Mouse (Mus musculus) E14TG2a.4 (cell line): Measurements from ENCODE around the gene Sdk1.

Source experiments
- CTCF ChIP-seq: conservative IDR thresholded peaks from 2 replicates; pipeline ENCODE4 v1.5.1; 2014; ENCODE audit warnings: low read length
- NANOG ChIP-seq: IDR thresholded peaks from 2 replicates; pipeline ENCODE4 v1.6.1; 2014; ENCODE audit warnings: borderline replicate concordance, low read length, mixed read lengths
- POU5F1 ChIP-seq: IDR thresholded peaks from 2 replicates; pipeline ENCODE4 v1.6.1; 2014; ENCODE audit warnings: low read length, borderline replicate concordance

DNA sequence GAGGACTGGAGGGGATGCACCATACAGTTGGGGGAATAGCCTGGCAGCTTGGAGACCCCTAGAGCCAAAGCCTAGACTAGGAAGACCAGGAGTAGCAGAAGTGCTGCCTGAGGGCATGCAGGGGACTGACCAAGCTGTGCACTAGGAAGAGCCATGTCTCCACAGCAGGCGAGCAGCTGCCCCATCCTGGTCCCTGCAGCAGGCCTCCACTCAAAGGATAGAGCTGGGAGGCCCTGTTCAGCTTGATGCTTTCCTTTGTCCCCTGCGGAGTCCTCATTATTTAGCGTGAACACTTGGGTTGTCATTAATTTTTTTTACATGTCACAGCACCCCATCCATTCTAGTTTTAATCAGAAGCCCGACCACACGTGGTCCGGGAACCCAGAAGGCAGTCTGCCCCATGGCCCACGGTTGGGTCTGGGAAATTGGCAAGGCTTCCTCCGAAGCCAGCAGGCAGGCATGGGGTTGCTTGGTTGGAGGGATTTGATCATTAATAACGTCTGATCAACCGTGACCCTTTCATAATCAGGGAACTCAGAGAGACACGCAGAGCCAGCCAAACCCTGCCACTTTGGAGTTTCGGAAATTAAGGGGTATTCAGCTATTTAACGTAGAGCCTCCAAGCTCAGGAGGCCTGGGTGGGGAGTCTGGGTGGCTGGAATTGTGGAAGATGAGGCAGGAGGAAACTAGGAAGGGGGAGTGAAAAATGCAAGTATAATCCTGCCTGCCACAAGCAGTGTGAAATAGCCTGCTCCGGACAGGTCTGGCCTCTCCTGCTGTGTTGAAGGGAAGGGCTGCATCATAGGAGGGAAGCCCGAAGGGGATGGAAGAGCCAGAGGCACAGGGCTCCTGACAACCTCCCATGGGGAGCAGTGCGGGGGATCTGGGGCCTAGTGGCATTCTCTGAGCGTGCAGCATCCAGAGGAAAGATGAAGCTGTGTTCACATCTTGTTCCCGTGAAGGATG lies 872.2 kb downstream of the Sdk1 start:
- TF ChIP-seq CTCF, result no peak
- TF ChIP-seq NANOG, result no peak
- TF ChIP-seq POU5F1, result no peak
